Mouse (Mus musculus) C2C12 (cell line): ENCODE data around the gene Ldb3.

Experiments
- CTCF ChIP-seq: IDR thresholded peaks from one replicate; pipeline ENCODE4 v1.5.1; 2011; ENCODE audit not compliant: control insufficient read depth, insufficient read depth, insufficient read length
- USF1 ChIP-seq: IDR thresholded peaks from one replicate; pipeline ENCODE4 v1.6.1; 2011; ENCODE audit warnings: low read depth, mild to moderate bottlenecking, control low read depth, moderate library complexity

- TF ChIP-seq CTCF (no peak), USF1 (no peak)
Observed at GRCm38 (mm10) chr14:34533537-34533936, 54.9 kb downstream of the Ldb3 start.
